Mouse (Mus musculus) natural killer cell, adult 2 months (primary cell): Measurements from ENCODE around the gene Schip1.

Experiments used
- DNase-seq, 2 experiments: peaks; one replicate each; pipeline ENCODE4 v3.0.0; 2022; ENCODE audit warnings: low spot score in 2 of 2

Gene Schip1

DNA sequence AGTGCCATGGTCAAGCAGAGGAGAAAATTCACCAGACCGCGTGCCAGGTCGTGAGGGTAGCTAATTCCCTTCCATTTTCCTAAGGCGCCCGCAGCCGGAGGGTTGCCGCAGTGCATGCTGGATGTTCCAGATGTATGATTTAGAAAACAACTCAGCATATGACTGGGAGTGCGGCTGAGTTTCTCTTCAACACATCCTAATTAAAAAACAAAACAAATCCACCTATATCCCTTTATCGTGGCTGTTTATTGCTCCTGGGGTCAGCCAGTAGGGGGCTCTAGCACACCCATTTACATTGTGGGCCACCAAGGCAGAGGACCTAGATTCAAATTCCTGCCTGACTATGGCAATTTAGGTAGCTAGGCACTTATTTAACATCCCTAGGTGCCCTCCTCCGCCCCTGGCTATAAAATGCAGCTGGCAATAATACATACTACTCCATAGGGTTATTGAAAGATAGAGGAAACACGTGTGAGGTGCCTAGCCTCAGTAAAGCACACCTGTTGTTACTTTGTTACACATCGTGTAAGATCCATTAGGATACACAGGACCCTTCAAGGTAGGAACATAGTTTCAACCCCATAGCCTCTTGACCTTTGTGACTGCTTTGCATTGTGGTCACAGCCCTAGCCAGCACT is 517.6 kb downstream of the Schip1 start:
- DNase-seq: no peak

DNA sequence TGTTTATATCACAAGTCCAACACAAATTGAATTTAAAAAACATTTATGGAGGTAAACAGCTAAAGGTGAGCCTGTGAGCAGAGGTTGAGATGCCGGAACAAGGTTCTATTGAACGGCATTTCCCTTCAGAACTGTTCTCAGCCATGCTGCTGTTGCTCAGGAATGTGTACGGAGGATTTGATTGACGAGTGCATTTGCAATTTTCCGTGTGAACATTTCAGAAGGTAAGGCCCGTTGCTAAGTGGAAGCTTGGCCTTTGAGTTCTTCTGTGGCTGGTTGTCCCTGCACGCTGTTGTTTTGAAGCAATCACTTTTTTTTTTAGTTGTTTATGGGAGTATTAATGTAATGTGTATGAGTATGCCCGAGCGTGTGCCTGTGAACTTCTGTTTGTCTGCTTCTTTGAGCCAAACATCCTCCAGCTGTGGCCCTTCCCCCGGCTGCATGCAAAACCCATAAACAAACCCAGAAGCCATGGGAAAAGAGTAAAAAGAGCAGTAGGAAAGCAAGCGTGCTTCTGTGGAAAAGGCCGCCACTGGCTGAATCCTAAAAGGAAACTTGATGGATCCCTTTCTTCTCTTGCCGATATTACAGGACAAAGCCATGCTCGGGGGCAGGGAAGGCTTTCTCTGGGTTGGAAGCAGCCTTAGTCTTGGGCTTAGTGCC is 518.6 kb downstream of the Schip1 start:
- no peak for DNase-seq

- no peak for DNase-seq
These were observed 519.3 kb downstream of the Schip1 start for GRCm38 (mm10) chr3:68583771-68584511.

DNA sequence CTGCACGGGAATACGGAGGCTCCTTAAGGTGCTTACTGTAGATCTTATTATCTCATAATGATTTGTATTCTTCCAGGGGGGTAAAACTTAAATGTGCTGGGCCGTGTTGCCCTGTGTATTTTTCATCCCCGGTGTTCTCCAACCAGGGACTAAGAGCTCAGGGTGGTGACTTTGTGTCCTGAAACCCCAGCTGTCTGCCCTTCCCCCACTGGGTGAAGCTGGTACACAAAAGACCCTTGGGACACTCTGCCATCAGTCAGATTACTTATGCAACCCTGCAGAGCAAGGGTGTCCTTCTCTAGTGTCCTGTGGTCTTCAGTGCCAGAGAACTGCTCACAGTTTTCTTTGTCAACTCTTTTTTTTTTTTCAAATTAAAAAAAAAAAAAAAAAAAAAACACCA is 520.6 kb downstream of the Schip1 start:
- DNase-seq: no peak

DNA sequence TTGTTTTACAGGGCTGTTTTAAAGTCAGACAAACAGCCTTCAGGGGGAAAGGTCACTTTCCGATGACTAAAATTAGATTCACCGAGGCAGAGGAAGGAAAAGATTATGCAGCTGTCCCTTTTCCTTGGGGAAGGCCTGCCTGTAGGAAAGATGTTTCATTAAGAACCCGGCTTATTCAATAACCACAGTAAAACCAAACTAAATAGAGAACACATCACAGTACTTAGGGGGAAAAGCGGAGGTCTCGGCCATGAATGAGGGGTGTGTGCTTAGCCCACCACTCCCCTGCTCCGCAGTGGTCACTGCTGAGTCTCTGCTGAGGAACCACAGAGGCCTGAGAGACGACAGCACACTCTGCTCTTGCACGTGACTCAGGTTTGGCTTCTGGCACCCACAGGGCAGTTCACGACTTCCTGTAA is 522.1 kb downstream of the Schip1 start:
- DNase-seq: no peak

- DNase-seq: no peak
These were observed 523.1 kb downstream of the Schip1 start for GRCm38 (mm10) chr3:68587567-68588245.

GRCm38 (mm10) chr3:68589220-68589840 is 524.7 kb downstream of the Schip1 start:
- DNase-seq: no peak

GRCm38 (mm10) chr3:68590436-68590835 is 525.8 kb downstream of the Schip1 start:
- DNase-seq: no peak

DNA sequence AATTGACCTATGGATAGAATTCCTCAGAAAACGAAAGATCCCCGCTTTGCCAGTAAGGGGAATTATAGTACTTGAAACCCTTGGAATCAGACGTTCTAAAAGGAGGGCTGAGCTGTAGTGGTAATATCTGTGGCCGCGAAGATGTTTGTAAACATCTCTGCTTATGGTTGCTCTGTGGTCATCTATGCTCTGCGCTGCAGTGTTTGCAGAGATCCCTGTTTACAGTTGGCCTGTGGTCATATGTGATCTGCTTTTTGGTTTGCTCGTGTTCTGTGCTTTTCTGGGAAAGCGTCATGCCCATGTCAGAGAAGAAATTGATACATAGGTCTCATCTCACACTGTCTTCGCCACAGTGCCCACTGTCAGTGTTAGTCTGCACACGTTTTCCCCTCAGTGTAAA is 528.0 kb downstream of the Schip1 start:
- no peak for DNase-seq

DNA sequence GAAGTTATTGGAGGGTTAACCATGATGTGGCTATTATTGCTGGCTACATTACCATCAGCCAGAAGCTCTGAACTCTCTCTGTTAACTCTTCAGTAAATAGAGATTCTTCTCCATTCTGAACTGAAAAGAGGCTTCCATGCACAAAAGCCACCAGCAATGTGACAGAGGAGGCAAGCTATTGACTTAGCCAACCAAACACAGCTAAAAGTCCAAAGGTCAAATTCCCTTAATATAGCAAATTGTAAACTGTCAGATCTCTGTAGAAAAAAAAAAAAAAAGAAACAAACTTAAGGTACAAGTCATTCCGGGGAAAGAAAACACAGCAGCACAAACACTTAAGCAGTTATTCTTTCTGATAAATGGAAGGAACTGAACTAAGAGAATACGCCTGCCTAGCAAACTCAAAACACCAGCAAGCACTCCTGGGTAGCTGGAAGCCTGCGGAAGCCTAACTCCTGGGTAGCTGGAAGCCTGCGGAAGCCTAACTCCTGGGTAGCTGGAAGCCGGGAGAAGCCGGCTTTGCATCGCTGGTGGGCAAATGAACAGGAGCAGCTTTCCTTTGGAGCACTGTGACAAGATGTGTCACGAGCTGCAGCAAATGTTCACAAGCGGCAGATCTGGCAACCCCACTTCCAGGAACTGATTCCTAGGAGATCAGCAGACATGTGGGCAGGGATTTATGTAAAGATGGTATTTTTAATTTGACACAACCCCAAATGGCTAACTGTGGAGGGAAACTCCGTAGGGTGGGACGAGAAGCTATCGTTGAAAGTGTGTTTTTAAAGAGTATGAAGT is 528.7 kb downstream of the Schip1 start:
- DNase-seq: no peak

GRCm38 (mm10) chr3:68595316-68595925 is 530.8 kb downstream of the Schip1 start:
- DNase-seq: no peak

DNA sequence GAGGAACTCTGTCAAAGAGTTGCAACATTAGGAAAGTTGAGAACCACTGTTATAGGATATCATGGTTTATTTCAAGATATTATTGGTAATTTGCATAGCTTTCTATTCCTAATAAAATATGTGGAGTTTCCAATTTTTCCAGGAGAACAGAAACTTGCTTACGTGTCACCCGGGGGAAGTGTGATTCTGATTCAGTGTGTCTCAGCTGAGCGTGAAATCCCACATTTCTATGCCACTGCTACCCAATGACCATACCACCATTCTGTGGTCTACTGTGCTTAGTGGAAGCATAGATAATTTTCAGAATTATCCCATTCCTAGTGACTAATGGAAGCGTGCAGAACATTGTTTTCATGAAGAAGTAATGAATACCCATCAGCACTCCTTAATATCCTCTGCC is 532.3 kb downstream of the Schip1 start:
- no peak for DNase-seq

GRCm38 (mm10) chr3:68602891-68603290 is 538.3 kb downstream of the Schip1 start:
- DNase-seq: no peak

- no peak for DNase-seq
These were observed 539.9 kb downstream of the Schip1 start for GRCm38 (mm10) chr3:68604467-68604866.

GRCm38 (mm10) chr3:68604962-68605361 is 540.4 kb downstream of the Schip1 start:
- no peak for DNase-seq

DNA sequence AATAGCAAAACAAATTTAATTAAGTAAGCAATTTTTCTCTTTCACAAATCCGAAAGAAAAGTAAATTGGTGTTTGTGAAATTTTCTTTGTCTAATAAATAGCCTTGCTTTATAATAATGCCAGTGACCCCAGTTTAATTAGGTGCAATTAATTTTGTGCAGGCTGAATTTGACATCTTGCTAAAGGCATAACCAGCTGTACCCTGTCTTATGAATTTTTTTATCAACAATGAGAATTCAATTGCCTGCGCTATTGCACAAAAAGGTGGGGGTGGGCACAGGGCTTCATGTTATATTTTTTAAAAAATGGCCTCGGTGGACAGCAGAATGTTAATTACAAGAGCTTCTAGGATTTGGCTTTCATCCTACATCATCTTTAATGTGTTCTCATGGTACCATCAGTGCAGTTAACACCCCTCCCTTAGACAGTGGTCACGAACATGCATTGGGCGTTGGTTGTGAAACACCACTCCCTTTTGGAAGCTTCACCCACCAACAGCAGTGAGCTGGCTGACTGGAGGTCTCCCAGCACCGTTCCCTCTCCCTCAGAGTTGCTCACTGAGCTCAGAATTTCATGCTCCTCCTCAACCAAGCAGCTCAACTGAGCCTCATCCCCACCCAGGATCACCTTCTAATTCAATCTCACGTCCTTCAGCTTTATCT is 541.5 kb downstream of the Schip1 start:
- no peak for DNase-seq

GRCm38 (mm10) chr3:68606730-68607129 is 542.1 kb downstream of the Schip1 start:
- no peak for DNase-seq

GRCm38 (mm10) chr3:68607336-68607735 is 542.7 kb downstream of the Schip1 start:
- no peak for DNase-seq

- no peak for DNase-seq
These were observed 544.4 kb downstream of the Schip1 start for GRCm38 (mm10) chr3:68608848-68609497.

- no peak for DNase-seq
These were observed 545.4 kb downstream of the Schip1 start for GRCm38 (mm10) chr3:68610011-68610410.
